Mouse (Mus musculus): ENCODE results near the gene Adcy1. TPM values are rescaled to one million over a fixed set of nuclear protein-coding genes. Genes with fewer than 3 reads are reported as not detected.

The Adcy1 gene
- polyA plus RNA-seq, 2 experiments, result 1.8 to 3.1 TPM

DNA sequence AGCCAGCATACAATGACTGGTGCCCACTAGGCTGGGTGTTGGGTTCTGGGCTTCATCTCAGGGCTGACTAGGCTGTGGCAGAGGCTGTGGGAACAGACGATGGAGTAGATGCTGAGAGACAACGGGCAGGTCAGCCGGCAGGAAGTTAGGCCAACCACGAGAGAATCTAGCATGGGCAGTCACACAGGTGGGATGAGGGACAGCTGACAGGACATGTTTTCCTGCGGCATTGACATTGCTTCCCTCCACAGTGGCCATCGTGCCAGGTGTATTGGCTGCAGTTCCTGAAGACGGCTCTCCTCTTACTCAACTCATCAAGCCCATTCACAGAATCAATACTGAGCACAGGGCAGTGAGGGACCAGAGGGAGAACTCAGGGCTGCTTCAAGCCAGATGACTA lies 84.7 kb downstream of the Adcy1 start:
- DNase-seq (ENCODE audit: low spot score) (no peak), ATAC-seq (ENCODE audit: low FRiP score, low read depth) (no peak)
- Histone ChIP-seq H3K27me3 (ENCODE audit: control insufficient read depth, insufficient read depth, low read length) (no peaks in the 10 kb centered on the region), H3K4me1 (ENCODE audit: control insufficient read depth, insufficient read depth, low read length) (no peaks in the 10 kb centered on the region), H3K9ac (ENCODE audit: low read depth, low read length, severe bottlenecking) (no peak overlapping the region), H3K4me3 (replicated peaks; ENCODE audit: low read length) (no peak overlapping the region), H3K4me2 (replicated peaks; ENCODE audit: low read depth, low read length, severe bottlenecking) (no peak overlapping the region), H3K36me3 (ENCODE audit: control insufficient read depth, insufficient read depth, low read length) (no peaks in the 10 kb centered on the region), H3K9me3 (ENCODE audit: control insufficient read depth, low read length) (no peaks in the 10 kb centered on the region), H3K27ac (replicated peaks; ENCODE audit: low read depth, low read length) (no peak overlapping the region)
- no peak for TF ChIP-seq POLR2A (IDR thresholded peaks at IDR 0.05; ENCODE audit: borderline replicate concordance, extremely low read depth, insufficient read depth, insufficient read length)
- 83% methylated on average over 7 of the region's 7 CpGs for WGBS

DNA sequence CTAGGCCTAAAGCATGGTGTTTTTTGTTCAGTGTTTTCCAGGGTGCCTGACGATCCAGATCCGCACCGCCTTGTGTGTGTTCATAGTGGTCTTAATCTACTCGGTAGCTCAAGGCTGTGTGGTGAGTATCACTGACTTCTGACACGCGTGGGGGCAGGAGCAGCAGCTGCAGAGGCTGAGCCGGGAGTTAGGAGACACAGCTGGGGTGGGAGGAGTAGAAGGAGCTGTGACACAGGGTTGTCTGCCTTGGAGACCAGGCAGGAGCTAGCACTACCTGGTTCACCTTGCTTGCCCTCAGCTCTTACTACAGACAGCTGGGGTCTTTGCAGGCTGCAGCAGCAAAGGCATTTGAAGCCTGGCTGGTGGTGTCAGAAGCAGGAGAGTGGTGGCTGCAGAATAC lies 86.2 kb downstream of the Adcy1 start:
- Histone ChIP-seq H3K36me3 (ENCODE audit: control insufficient read depth, insufficient read depth, low read length) (no peaks in the 10 kb centered on the region), H3K27me3 (ENCODE audit: control insufficient read depth, insufficient read depth, low read length) (no peaks in the 10 kb centered on the region), H3K4me3 (replicated peaks; ENCODE audit: low read length) (no peak overlapping the region), H3K9me3 (ENCODE audit: control insufficient read depth, low read length) (no peaks in the 10 kb centered on the region), H3K4me1 (ENCODE audit: control insufficient read depth, insufficient read depth, low read length) (no peaks in the 10 kb centered on the region), H3K9ac (ENCODE audit: low read depth, low read length, severe bottlenecking) (no peak overlapping the region), H3K27ac (replicated peaks; ENCODE audit: low read depth, low read length) (no peak overlapping the region), H3K4me2 (replicated peaks; ENCODE audit: low read depth, low read length, severe bottlenecking) (no peak overlapping the region)
- no peak for TF ChIP-seq POLR2A (IDR thresholded peaks at IDR 0.05; ENCODE audit: borderline replicate concordance, extremely low read depth, insufficient read depth, insufficient read length)
- ATAC-seq (ENCODE audit: low FRiP score, low read depth) (no peak), DNase-seq (ENCODE audit: low spot score) (no peak)
- 67% methylated on average over 7 of the region's 7 CpGs for WGBS

- no peak for DNase-seq (ENCODE audit: low spot score)
- Histone ChIP-seq H3K9me3 (ENCODE audit: control insufficient read depth, low read length) (no peaks in the 10 kb centered on the region), H3K4me1 (ENCODE audit: control insufficient read depth, insufficient read depth, low read length) (no peaks in the 10 kb centered on the region), H3K27ac (replicated peaks; ENCODE audit: low read depth, low read length) (no peak overlapping the region), H3K4me3 (replicated peaks; ENCODE audit: low read length) (no peak overlapping the region), H3K27me3 (ENCODE audit: control insufficient read depth, insufficient read depth, low read length) (no peaks in the 10 kb centered on the region), H3K9ac (ENCODE audit: low read depth, low read length, severe bottlenecking) (no peak overlapping the region), H3K36me3 (ENCODE audit: control insufficient read depth, insufficient read depth, low read length) (no peaks in the 10 kb centered on the region), H3K4me2 (replicated peaks; ENCODE audit: low read depth, low read length, severe bottlenecking) (no peak overlapping the region)
- TF ChIP-seq POLR2A (IDR thresholded peaks at IDR 0.05; ENCODE audit: borderline replicate concordance, extremely low read depth, insufficient read depth, insufficient read length), result no peak
- 92% methylated on average over 8 of the region's 8 CpGs for WGBS
- ATAC-seq (ENCODE audit: low FRiP score, low read depth), result no peak
Measured at GRCm38 (mm10) chr11:7150511-7150910, 87.2 kb downstream of the Adcy1 start.

GRCm38 (mm10) chr11:7152371-7152770 lies 89.1 kb downstream of the Adcy1 start:
- WGBS, result 96% methylated on average over 12 of the region's 12 CpGs
- Histone ChIP-seq H3K4me1 (ENCODE audit: control insufficient read depth, insufficient read depth, low read length) (no peaks in the 10 kb centered on the region), H3K4me2 (replicated peaks; ENCODE audit: low read depth, low read length, severe bottlenecking) (no peak overlapping the region), H3K9me3 (ENCODE audit: control insufficient read depth, low read length) (no peaks in the 10 kb centered on the region), H3K4me3 (replicated peaks; ENCODE audit: low read length) (no peak overlapping the region), H3K9ac (ENCODE audit: low read depth, low read length, severe bottlenecking) (no peak overlapping the region), H3K27me3 (ENCODE audit: control insufficient read depth, insufficient read depth, low read length) (no peaks in the 10 kb centered on the region), H3K36me3 (ENCODE audit: control insufficient read depth, insufficient read depth, low read length) (no peaks in the 10 kb centered on the region), H3K27ac (replicated peaks; ENCODE audit: low read depth, low read length) (no peak overlapping the region)
- ATAC-seq (ENCODE audit: low FRiP score, low read depth) (no peak), DNase-seq (ENCODE audit: low spot score) (no peak)
- no peak for TF ChIP-seq POLR2A (IDR thresholded peaks at IDR 0.05; ENCODE audit: borderline replicate concordance, extremely low read depth, insufficient read depth, insufficient read length)

DNA sequence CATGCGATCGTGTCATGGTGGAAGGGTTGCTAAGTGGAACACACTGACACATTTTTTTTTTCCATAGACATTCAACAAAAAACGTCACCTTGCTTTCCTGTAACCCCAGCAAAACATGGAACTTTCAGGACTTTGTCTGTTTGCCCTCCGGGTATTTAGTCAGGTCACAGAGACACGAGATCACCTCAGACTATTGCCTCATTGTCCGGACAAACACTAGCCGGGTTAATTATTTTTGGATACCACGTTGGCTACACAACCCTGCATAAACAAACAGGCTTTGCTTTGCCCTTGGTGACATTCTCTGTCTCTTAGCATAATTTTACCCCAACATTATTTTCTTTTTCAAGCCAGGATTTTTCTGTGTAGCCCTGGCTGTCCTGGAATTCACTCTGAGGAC lies 89.8 kb downstream of the Adcy1 start:
- no peaks in the 10 kb centered on the region for H3K9me3 ChIP-seq (ENCODE audit: control insufficient read depth, low read length)
- no peak for DNase-seq (ENCODE audit: low spot score)
- H3K4me3 ChIP-seq (replicated peaks; ENCODE audit: low read length), result no peak overlapping the region
- no peak overlapping the region for H3K27ac ChIP-seq (replicated peaks; ENCODE audit: low read depth, low read length)
- H3K36me3 ChIP-seq (ENCODE audit: control insufficient read depth, insufficient read depth, low read length), result no peaks in the 10 kb centered on the region
- H3K4me2 ChIP-seq (replicated peaks; ENCODE audit: low read depth, low read length, severe bottlenecking), result no peak overlapping the region
- H3K9ac ChIP-seq (ENCODE audit: low read depth, low read length, severe bottlenecking), result no peak overlapping the region
- 84% methylated on average over 8 of the region's 8 CpGs for WGBS
- no peak for TF ChIP-seq POLR2A (IDR thresholded peaks at IDR 0.05; ENCODE audit: borderline replicate concordance, extremely low read depth, insufficient read depth, insufficient read length)
- no peaks in the 10 kb centered on the region for H3K4me1 ChIP-seq (ENCODE audit: control insufficient read depth, insufficient read depth, low read length)
- no peaks in the 10 kb centered on the region for H3K27me3 ChIP-seq (ENCODE audit: control insufficient read depth, insufficient read depth, low read length)
- no peak for ATAC-seq (ENCODE audit: low FRiP score, low read depth)

DNA sequence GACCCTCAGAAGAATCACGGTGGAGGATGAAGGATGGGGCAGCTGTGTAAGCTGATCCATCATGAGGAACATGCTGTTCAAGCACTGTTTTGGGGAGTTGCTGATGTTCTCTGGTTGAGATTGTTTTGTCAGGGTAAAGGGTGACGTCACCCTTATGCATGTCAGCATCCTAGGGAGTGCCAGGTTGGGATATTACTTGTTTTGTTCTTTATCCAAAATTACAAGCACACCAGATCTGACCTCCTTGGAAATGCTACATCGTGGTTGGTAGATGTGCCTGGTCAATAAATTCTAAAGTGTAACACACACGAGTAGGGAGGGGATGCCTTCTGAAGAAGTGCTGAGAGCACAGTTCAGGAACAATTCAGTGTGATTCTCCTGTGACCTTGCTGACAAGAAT lies 93.1 kb downstream of the Adcy1 start:
- Histone ChIP-seq H3K9me3 (ENCODE audit: control insufficient read depth, low read length) (no peaks in the 10 kb centered on the region), H3K4me2 (replicated peaks; ENCODE audit: low read depth, low read length, severe bottlenecking) (no peak overlapping the region), H3K27me3 (ENCODE audit: control insufficient read depth, insufficient read depth, low read length) (no peaks in the 10 kb centered on the region), H3K9ac (ENCODE audit: low read depth, low read length, severe bottlenecking) (no peak overlapping the region), H3K4me3 (replicated peaks; ENCODE audit: low read length) (no peak overlapping the region), H3K27ac (replicated peaks; ENCODE audit: low read depth, low read length) (no peak overlapping the region), H3K4me1 (ENCODE audit: control insufficient read depth, insufficient read depth, low read length) (peaks cover 15% of the 10 kb centered on the region), H3K36me3 (ENCODE audit: control insufficient read depth, insufficient read depth, low read length) (no peaks in the 10 kb centered on the region)
- ATAC-seq (ENCODE audit: low FRiP score, low read depth), result no peak
- TF ChIP-seq POLR2A (IDR thresholded peaks at IDR 0.05; ENCODE audit: borderline replicate concordance, extremely low read depth, insufficient read depth, insufficient read length), result no peak
- 61% methylated on average over 4 of the region's 4 CpGs for WGBS
- no peak for DNase-seq (ENCODE audit: low spot score)
